In genomic region chr4:128743031-128743626, GRCm38 (mm10) we compare ENCODE assay signal across 16 mouse cellular contexts. TPM values are rescaled to one million over a fixed set of nuclear protein-coding genes. Genes with fewer than 3 reads are reported as not detected.
A peak's percentile ranks its signal among the peaks of the same experiment; 100 is the strongest.
DNase-seq lines count a peak whose midpoint lies in the region; ATAC-seq lines count a peak whose summit lies in the region.
"Had no signal": no experiment of that assay in that cellular context is flagged by ENCODE, and none has a peak within 500 bp of the region (broad histone marks: within the 10 kb centered on the region; RNA-seq: fewer than 3 reads in every experiment).

No protein-coding gene starts in this region.

- H3K27ac ChIP-seq in hindbrain, embryonic 10.5 days, result 0 out of 2 replicates have a peak overlapping the region, but pooled peaks have one; percentile 9
- H3K27ac ChIP-seq in hindbrain, embryonic 11.5 days (ENCODE audit: low read depth, low read length), result no peak overlapping the region
- peak overlapping the region; percentile 52; the same call in 1 of the 2 replicates for H3K27ac ChIP-seq in neural tube, embryonic 13.5 days (replicated peaks)
- H3K27ac ChIP-seq: heart, adult 2 months had no signal

- H3K4me3 ChIP-seq in hindbrain, embryonic 10.5 days, result no peak overlapping the region
- no peak overlapping the region for H3K4me3 ChIP-seq in hindbrain, embryonic 11.5 days (ENCODE audit: low read depth, low read length)
- H3K4me3 ChIP-seq in neural tube, embryonic 13.5 days, result no peak overlapping the region
- H3K4me3 ChIP-seq: erythroblast, embryonic 14.5 days; heart, adult 2 months had no signal

- H3K9ac ChIP-seq in hindbrain, embryonic 11.5 days (ENCODE audit: low read depth, low read length), result no peak overlapping the region
- no peak overlapping the region for H3K9ac ChIP-seq in neural tube, embryonic 13.5 days

- no peaks in the 10 kb centered on the region for H3K27me3 ChIP-seq in hindbrain, embryonic 10.5 days (ENCODE audit: insufficient read depth, poor library complexity, severe bottlenecking)
- no peaks in the 10 kb centered on the region for H3K27me3 ChIP-seq in hindbrain, embryonic 11.5 days (ENCODE audit: control insufficient read depth, insufficient read depth, low read length)
- H3K27me3 ChIP-seq in neural tube, embryonic 13.5 days, result no peaks in the 10 kb centered on the region

- H3K4me1 ChIP-seq in hindbrain, embryonic 10.5 days (replicated peaks), result peaks cover 38% of the 10 kb centered on the region
- H3K4me1 ChIP-seq in hindbrain, embryonic 11.5 days (replicated peaks; ENCODE audit: control insufficient read depth, insufficient read depth, low read length), result peaks cover under 1% of the 10 kb centered on the region; the same call in 1 of the 2 replicates
- peaks cover 38% of the 10 kb centered on the region for H3K4me1 ChIP-seq in neural tube, embryonic 13.5 days (replicated peaks)

- H3K4me2 ChIP-seq in hindbrain, embryonic 11.5 days (replicated peaks; ENCODE audit: low read depth, low read length), result no peak overlapping the region
- 0 out of 2 replicates have a peak overlapping the region, but pooled peaks have one; percentile 7 for H3K4me2 ChIP-seq in neural tube, embryonic 13.5 days

- H3K9me3 ChIP-seq in hindbrain, embryonic 10.5 days, result no peaks in the 10 kb centered on the region
- no peaks in the 10 kb centered on the region for H3K9me3 ChIP-seq in hindbrain, embryonic 11.5 days (ENCODE audit: control insufficient read depth, low read length)
- H3K9me3 ChIP-seq in neural tube, embryonic 13.5 days, result no peaks in the 10 kb centered on the region

- 71% methylated on average over 12 of the region's 12 CpGs for WGBS in hindbrain, embryonic 10.5 days
- 73% methylated on average over 12 of the region's 12 CpGs for WGBS in hindbrain, embryonic 11.5 days
- WGBS in neural tube, embryonic 13.5 days, result 63% methylated on average over 12 of the region's 12 CpGs

- ATAC-seq in hindbrain, embryonic 11.5 days (ENCODE audit: low FRiP score), result no peak
- no peak for ATAC-seq in neural tube, embryonic 13.5 days (ENCODE audit: low read depth)
- ATAC-seq: activated CD4-positive, CD25-positive, alpha-beta regulatory T cell, adult 4 months; intestine, embryonic 16.5 days had no signal

- DNase-seq in cerebellum, adult 11-12 months, result peak; percentile 19
- no peak for DNase-seq in cerebellum, postnatal 14 days
- DNase-seq in hindbrain, embryonic 10.5 days (ENCODE audit: low spot score), result no peak
- no peak for DNase-seq in hindbrain, embryonic 11.5 days (ENCODE audit: low spot score)
- DNase-seq in neural tube, embryonic 10.5 days (ENCODE audit: extremely low spot score, low spot score), result no peak
- DNase-seq in right cerebral cortex, postnatal 10 days (ENCODE audit: low spot score in 2 of 2), result no peak
- DNase-seq in yolk sac, embryonic 10.5 days (ENCODE audit: low spot score), result no peak
- DNase-seq: cerebellum, adult 11 months; heart, adult 2 months; heart, postnatal 36 days; kidney, postnatal 10 days; lung, adult 2 months had no signal

- peaks cover 83% of the 10 kb centered on the region for H3K36me3 ChIP-seq in hindbrain, embryonic 10.5 days
- peaks cover 29% of the 10 kb centered on the region for H3K36me3 ChIP-seq in hindbrain, embryonic 11.5 days (ENCODE audit: control insufficient read depth, insufficient read depth, low read length)
- H3K36me3 ChIP-seq in neural tube, embryonic 13.5 days, result peaks cover 53% of the 10 kb centered on the region

RNA-seq across cellular contexts. Expression of gene A3galt2, which starts 12.0 kb away (rescaled TPM):
- 0.18 and 0.26 TPM in 2 replicates for polyA plus RNA-seq in hindbrain, embryonic 10.5 days (2016; fragmentation: Nextera tagmentation; extraction: Ambion mirVana)
- 0.42 and 0.51 TPM in 2 replicates for polyA plus RNA-seq in hindbrain, embryonic 11.5 days (2014; fragmentation: Nextera tagmentation; extraction: Ambion mirVana)
- polyA plus RNA-seq in neural tube, embryonic 13.5 days (2015; fragmentation: Nextera tagmentation; extraction: Ambion mirVana), result 0.46 and 0.70 TPM in 2 replicates
- polyA plus RNA-seq: activated CD4-positive, CD25-positive, alpha-beta regulatory T cell, adult 4 months; erythroblast, embryonic 14.5 days had no signal
